Mouse (Mus musculus): Measurements from ENCODE around the gene Irf3. TPM values are rescaled to one million over a fixed set of nuclear protein-coding genes. Genes with fewer than 3 reads are reported as not detected.
"Not testable (repeated sequence)": the region's sequence is repeated elsewhere in the genome, so short reads cannot be mapped to it uniquely, and the experiment has no call there.

Irf3 gene
- polyA plus RNA-seq, 1 experiment = 56.1 TPM

DNA sequence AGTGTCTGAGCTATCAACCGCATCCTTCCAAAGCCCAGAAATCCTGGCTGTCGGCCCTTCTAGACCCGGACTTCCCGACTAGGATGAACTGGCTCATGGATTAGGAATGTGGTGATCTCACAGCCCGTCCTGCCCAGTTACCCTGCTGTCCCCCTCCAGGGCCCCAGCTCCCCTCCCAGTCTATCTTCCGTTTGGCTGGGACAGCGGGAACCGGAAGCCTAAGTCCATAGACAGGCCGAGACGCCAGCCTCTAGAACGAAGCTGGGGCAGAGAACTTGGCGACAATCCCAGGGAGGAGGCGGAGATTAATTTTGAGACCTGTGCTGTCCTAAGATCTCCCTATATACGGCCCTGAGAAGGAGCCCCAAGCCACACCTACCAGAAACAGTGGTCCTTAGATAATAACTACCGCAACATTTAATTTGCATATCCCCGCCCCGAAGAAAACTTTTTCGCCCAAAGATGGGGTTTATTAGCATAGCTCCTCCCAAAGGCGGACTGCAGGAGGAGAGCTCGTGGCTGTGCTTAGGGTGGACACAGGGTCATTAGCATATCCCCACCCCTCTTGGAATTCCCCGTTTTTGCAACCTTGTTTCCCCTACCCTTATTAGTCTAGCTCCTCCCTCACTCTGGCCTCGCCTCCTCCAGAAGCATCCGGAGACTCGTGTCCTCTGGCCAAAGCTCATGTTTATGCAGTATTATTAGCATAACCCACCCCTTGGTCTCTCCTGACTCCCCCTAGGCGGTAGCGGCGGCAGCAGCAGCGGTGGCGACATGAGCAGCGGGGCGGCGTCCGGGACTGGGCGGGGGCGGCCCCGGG is 20.0 kb downstream of the Irf3 start, which contains the start of gene Rras:
Rras (plus strand) TSS at position 720 of the 820 bp plus-strand sequence.
- Histone ChIP-seq H3K27me3 (ENCODE audit: control insufficient read depth, insufficient read depth, low read length, poor library complexity, severe bottlenecking) (no peaks in the 10 kb centered on the region), H3K9ac (ENCODE audit: low read depth, poor library complexity, severe bottlenecking) (peak within 1 kb of the TSS; percentile 96), H3K4me1 (ENCODE audit: control insufficient read depth, insufficient read depth, low read length) (no peaks in the 10 kb centered on the region)

DNA sequence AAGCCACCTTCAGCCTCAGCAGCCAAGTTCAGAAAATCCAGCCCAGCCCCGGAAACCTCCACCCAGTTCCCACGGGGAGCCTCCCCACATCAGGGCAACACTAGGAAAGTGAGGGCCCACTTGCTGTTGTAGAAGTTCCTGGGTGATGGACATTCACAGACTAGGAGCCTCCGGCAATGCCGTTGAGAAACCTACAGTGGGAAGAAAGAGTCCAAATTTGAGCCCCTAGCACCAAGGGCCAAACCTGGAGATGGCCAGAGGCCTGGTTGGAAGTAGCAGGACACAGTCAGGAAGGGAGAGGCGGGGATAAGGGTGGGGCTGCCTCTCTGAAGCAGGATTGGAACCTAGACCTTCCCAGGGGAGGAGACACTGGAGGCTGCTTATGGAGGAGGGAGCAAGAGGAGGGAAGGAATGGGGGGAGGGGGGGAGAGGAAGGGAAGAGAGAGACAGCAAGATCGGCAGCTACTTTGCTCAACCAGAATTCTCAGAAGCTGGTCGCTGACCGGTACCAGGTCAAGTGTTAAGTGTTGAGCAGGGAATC is 21.7 kb downstream of the Irf3 start:
- Histone ChIP-seq H3K27ac (ENCODE audit: insufficient read depth, low read length) (no peak overlapping the region), H3K9me3 (replicated peaks; ENCODE audit: control insufficient read depth, insufficient read depth, low read length, poor library complexity, severe bottlenecking) (no peaks in the 10 kb centered on the region), H3K4me3 (ENCODE audit: low read depth, low read length) (0 out of 2 replicates have a peak overlapping the region, but pooled peaks have one; percentile 23), H3K36me3 (ENCODE audit: control insufficient read depth, insufficient read depth, low read length, poor library complexity, severe bottlenecking) (no peaks in the 10 kb centered on the region), H3K27me3 (ENCODE audit: control insufficient read depth, insufficient read depth, low read length, poor library complexity, severe bottlenecking) (no peaks in the 10 kb centered on the region), H3K4me1 (ENCODE audit: control insufficient read depth, insufficient read depth, low read length) (no peaks in the 10 kb centered on the region), H3K9ac (ENCODE audit: low read depth, poor library complexity, severe bottlenecking) (no peak overlapping the region)
- no peak for TF ChIP-seq CTCF (IDR thresholded peaks at IDR 0.05; ENCODE audit: low read depth, low read length)
- no peak for TF ChIP-seq EP300 (IDR thresholded peaks at IDR 0.05; ENCODE audit: insufficient read depth, low read depth, low read length)
- TF ChIP-seq POLR2A (IDR thresholded peaks at IDR 0.05; ENCODE audit: insufficient read depth, low read length) = no peak

More for the DNA sequence above, 20.0 kb downstream of the Irf3 start, which contains the start of gene Rras:
- peak within 1 kb of the TSS; percentile 84 for H3K4me3 ChIP-seq (ENCODE audit: low read depth, low read length)
- H3K27ac ChIP-seq (ENCODE audit: insufficient read depth, low read length) = peak within 1 kb of the TSS; percentile 28; the same call in 1 of the 2 replicates
- TF ChIP-seq EP300 (IDR thresholded peaks at IDR 0.05; ENCODE audit: insufficient read depth, low read depth, low read length) (no peak), CTCF (IDR thresholded peaks at IDR 0.05; ENCODE audit: low read depth, low read length) (no peak), POLR2A (IDR thresholded peaks at IDR 0.05; ENCODE audit: insufficient read depth, low read length) (no peak)
- H3K36me3 ChIP-seq (ENCODE audit: control insufficient read depth, insufficient read depth, low read length, poor library complexity, severe bottlenecking) = peaks cover 5% of the 10 kb centered on the region; the same call in 1 of the 2 replicates
- no peaks in the 10 kb centered on the region for H3K9me3 ChIP-seq (replicated peaks; ENCODE audit: control insufficient read depth, insufficient read depth, low read length, poor library complexity, severe bottlenecking)

DNA sequence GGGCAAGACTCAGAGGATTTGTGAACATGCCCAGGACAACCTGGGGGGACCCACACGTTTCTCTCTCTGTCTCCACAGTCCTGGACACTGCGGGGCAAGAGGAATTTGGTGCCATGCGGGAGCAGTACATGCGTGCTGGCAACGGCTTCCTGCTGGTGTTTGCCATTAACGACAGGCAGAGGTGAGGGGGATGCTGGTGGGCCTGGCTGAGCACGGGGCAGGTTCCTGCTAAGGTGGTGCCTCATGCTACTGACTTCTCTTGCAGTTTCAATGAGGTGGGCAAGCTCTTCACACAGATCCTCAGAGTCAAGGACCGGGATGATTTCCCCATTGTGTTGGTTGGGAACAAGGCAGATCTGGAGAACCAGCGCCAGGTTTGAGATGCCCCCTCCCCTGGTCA is 22.8 kb downstream of the Irf3 start:
- H3K36me3 ChIP-seq (ENCODE audit: control insufficient read depth, insufficient read depth, low read length, poor library complexity, severe bottlenecking) = no peaks in the 10 kb centered on the region
- no peaks in the 10 kb centered on the region for H3K9me3 ChIP-seq (replicated peaks; ENCODE audit: control insufficient read depth, insufficient read depth, low read length, poor library complexity, severe bottlenecking)
- TF ChIP-seq CTCF (IDR thresholded peaks at IDR 0.05; ENCODE audit: low read depth, low read length) (no peak), POLR2A (IDR thresholded peaks at IDR 0.05; ENCODE audit: insufficient read depth, low read length) (no peak), EP300 (IDR thresholded peaks at IDR 0.05; ENCODE audit: insufficient read depth, low read depth, low read length) (no peak)
- H3K4me1 ChIP-seq (ENCODE audit: control insufficient read depth, insufficient read depth, low read length) = no peaks in the 10 kb centered on the region
- no peak overlapping the region for H3K9ac ChIP-seq (ENCODE audit: low read depth, poor library complexity, severe bottlenecking)
- no peak overlapping the region for H3K27ac ChIP-seq (ENCODE audit: insufficient read depth, low read length)
- H3K4me3 ChIP-seq (ENCODE audit: low read depth, low read length) = no peak overlapping the region
- H3K27me3 ChIP-seq (ENCODE audit: control insufficient read depth, insufficient read depth, low read length, poor library complexity, severe bottlenecking) = no peaks in the 10 kb centered on the region

GRCm38 (mm10) chr7:45023711-45024110 is 26.3 kb downstream of the Irf3 start:
- not testable (repeated sequence) for H3K4me1 ChIP-seq (ENCODE audit: control insufficient read depth, insufficient read depth, low read length); H3K4me3 ChIP-seq (ENCODE audit: low read depth, low read length); H3K36me3 ChIP-seq (ENCODE audit: control insufficient read depth, insufficient read depth, low read length, poor library complexity, severe bottlenecking); H3K27me3 ChIP-seq (ENCODE audit: control insufficient read depth, insufficient read depth, low read length, poor library complexity, severe bottlenecking); H3K9me3 ChIP-seq (replicated peaks; ENCODE audit: control insufficient read depth, insufficient read depth, low read length, poor library complexity, severe bottlenecking); H3K9ac ChIP-seq (ENCODE audit: low read depth, poor library complexity, severe bottlenecking); H3K27ac ChIP-seq (ENCODE audit: insufficient read depth, low read length)
- peak; percentile 12 for TF ChIP-seq CTCF (IDR thresholded peaks at IDR 0.05; ENCODE audit: low read depth, low read length)

DNA sequence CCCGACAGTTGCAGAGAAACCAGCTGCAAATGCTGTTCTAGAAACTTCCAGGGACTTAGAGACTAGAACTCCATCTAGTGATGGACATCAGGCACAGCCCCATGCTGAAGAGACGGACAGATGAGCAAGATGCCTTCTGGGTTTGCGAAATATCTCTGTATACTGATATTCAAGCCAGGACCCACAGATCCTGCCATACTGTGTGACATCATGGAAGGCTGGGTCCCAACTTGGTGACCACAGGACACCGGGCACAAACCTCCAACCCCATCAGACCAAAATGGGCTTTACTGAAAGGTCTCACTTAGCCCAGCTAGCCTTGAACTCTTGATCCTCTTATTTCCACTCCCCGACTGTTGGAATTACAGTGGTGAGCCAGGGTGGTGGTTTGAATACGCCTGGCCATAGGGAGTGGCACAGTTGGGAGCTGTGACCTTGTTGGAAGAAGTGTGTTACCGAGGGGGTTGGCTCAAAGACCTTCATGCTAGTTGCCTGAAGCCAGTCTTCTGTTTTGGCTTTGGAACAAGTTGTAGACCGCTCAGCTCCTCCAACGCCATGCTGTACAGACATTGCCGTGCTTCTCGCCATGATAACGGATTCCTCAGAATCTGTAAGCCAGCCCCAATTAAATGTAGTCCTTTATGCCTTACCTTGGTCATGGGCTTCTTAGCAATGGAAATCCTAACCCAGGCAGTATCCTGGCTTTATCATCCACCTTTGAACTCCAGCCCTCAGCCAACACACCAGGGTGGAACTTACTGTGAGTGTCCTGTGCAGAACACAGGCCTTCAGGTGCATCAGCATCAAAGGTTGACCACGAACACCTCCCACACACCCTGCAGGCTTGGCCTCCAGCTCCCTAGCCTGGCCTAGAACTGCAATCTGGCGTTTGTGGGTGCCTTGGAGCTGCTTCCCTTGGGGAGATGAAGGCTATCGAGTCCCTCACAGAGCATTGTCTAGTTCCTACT is 27.1 kb downstream of the Irf3 start:
- Histone ChIP-seq H3K4me1 (ENCODE audit: control insufficient read depth, insufficient read depth, low read length) (no peaks in the 10 kb centered on the region), H3K27me3 (ENCODE audit: control insufficient read depth, insufficient read depth, low read length, poor library complexity, severe bottlenecking) (no peaks in the 10 kb centered on the region), H3K27ac (ENCODE audit: insufficient read depth, low read length) (no peak overlapping the region), H3K9me3 (replicated peaks; ENCODE audit: control insufficient read depth, insufficient read depth, low read length, poor library complexity, severe bottlenecking) (no peaks in the 10 kb centered on the region), H3K4me3 (ENCODE audit: low read depth, low read length) (no peak overlapping the region), H3K9ac (ENCODE audit: low read depth, poor library complexity, severe bottlenecking) (no peak overlapping the region), H3K36me3 (ENCODE audit: control insufficient read depth, insufficient read depth, low read length, poor library complexity, severe bottlenecking) (peaks cover 10% of the 10 kb centered on the region)
- TF ChIP-seq EP300 (IDR thresholded peaks at IDR 0.05; ENCODE audit: insufficient read depth, low read depth, low read length) (no peak), CTCF (IDR thresholded peaks at IDR 0.05; ENCODE audit: low read depth, low read length) (no peak), POLR2A (IDR thresholded peaks at IDR 0.05; ENCODE audit: insufficient read depth, low read length) (no peak)
